Mouse (Mus musculus) MEL (cell line): ENCODE results near the gene Kcnj4. TPM values are rescaled to one million over a fixed set of nuclear protein-coding genes. Genes with fewer than 3 reads are reported as not detected.

Experiments used
- DNase-seq: peaks from one replicate; pipeline ENCODE4 v3.0.0; 2011; ENCODE audit warnings: low read depth, low spot score
- H3K27ac ChIP-seq: 2 replicates; pipeline ENCODE4 v1.5.1; 2012; ENCODE audit warnings: low read depth, mild to moderate bottlenecking, control low read depth, low read length, moderate library complexity; ENCODE audit not compliant: control insufficient read depth
- H3K27me3 ChIP-seq, 2 experiments: fragments of 150-350 bp in 1 of 2; sonication (generic) in 1 of 2; 2 replicates each; pipeline ENCODE4 v1.6.1; 2012; ENCODE audit warnings: low read length in 2 of 2, mild to moderate bottlenecking in 2 of 2, improper control_type of control experiment in 1 of 2, moderate library complexity in 1 of 2; ENCODE audit not compliant: insufficient read depth in 2 of 2, control insufficient read depth in 1 of 2
- H3K36me3 ChIP-seq, 2 experiments: 2 replicates each; pipeline ENCODE4 v1.6.1; 2012 to 2014; ENCODE audit warnings: low read length in 2 of 2, improper control_type of control experiment in 1 of 2, inconsistent platforms in 1 of 2, mild to moderate bottlenecking in 1 of 2; ENCODE audit not compliant: insufficient read depth in 2 of 2, control insufficient read depth in 1 of 2
- H3K4me1 ChIP-seq, 2 experiments: fragments of 150-350 bp in 1 of 2; sonication (generic) in 1 of 2; 2 replicates each; pipeline ENCODE4 v1.6.1; 2012; ENCODE audit warnings: low read length in 2 of 2, improper control_type of control experiment in 1 of 2, mild to moderate bottlenecking in 1 of 2; ENCODE audit not compliant: insufficient read depth in 2 of 2, control insufficient read depth in 1 of 2
- H3K4me3 ChIP-seq, 2 experiments: fragments of 150-350 bp in 1 of 2; sonication (generic) in 1 of 2; 2 replicates each; pipeline ENCODE4 v1.5.1; 2012; ENCODE audit warnings: low read depth in 2 of 2, low read length in 2 of 2, mild to moderate bottlenecking in 2 of 2, moderate library complexity in 2 of 2, control low read depth in 1 of 2, improper control_type of control experiment in 1 of 2; ENCODE audit not compliant: control insufficient read depth in 1 of 2, insufficient read depth in 1 of 2
- H3K79me2 ChIP-seq: 2 replicates; pipeline ENCODE4 v1.6.1; 2012; ENCODE audit warnings: mild to moderate bottlenecking, low read length, moderate library complexity; ENCODE audit not compliant: control insufficient read depth, poor library complexity, insufficient read depth
- H3K9ac ChIP-seq: 2 replicates; pipeline ENCODE4 v1.6.1; 2012; ENCODE audit warnings: low read depth, mild to moderate bottlenecking, control low read depth, low read length, moderate library complexity; ENCODE audit not compliant: control insufficient read depth, poor library complexity, severe bottlenecking
- H3K9me3 ChIP-seq: fragments of 150-350 bp; sonication (generic); replicated peaks from 2 replicates; pipeline ENCODE4 v1.6.1; 2012; ENCODE audit warnings: mild to moderate bottlenecking, low read length, improper control_type of control experiment, moderate library complexity; ENCODE audit not compliant: insufficient read depth
- CHD2 ChIP-seq: IDR thresholded peaks from 2 replicates; pipeline ENCODE4 v1.6.1; 2011; ENCODE audit warnings: low read length, improper control_type of control experiment
- E2F4 ChIP-seq: IDR thresholded peaks from 2 replicates; pipeline ENCODE4 v1.6.1; 2011; ENCODE audit warnings: low read depth, low read length, improper control_type of control experiment, borderline replicate concordance
- ELF1 ChIP-seq: IDR thresholded peaks from 2 replicates; pipeline ENCODE4 v1.6.1; 2014; ENCODE audit warnings: low read depth, mild to moderate bottlenecking, inconsistent platforms, low read length, improper control_type of control experiment, moderate library complexity
- ETS1 ChIP-seq: IDR thresholded peaks from 2 replicates; pipeline ENCODE4 v1.6.1; 2012; ENCODE audit warnings: low read depth, mild to moderate bottlenecking, inconsistent platforms, low read length, improper control_type of control experiment, moderate library complexity
- GABPA ChIP-seq: IDR thresholded peaks from 2 replicates; pipeline ENCODE4 v1.6.1; 2012; ENCODE audit warnings: low read depth, mild to moderate bottlenecking, inconsistent platforms, low read length, improper control_type of control experiment, moderate library complexity
- GATA1 ChIP-seq: IDR thresholded peaks from 2 replicates; pipeline ENCODE4 v1.6.1; 2011; ENCODE audit warnings: low read depth, low read length, improper control_type of control experiment
- JUND ChIP-seq: IDR thresholded peaks from 2 replicates; pipeline ENCODE4 v1.6.1; 2011; ENCODE audit warnings: low read depth, mild to moderate bottlenecking, improper control_type of control experiment, low read length
- KAT2A ChIP-seq: conservative IDR thresholded peaks from 2 replicates; pipeline ENCODE4 v1.6.1; 2012; ENCODE audit warnings: low read depth, low read length, improper control_type of control experiment, inconsistent platforms
- MAFK ChIP-seq: IDR thresholded peaks from 2 replicates; pipeline ENCODE4 v1.6.1; 2011; ENCODE audit warnings: low read depth, mild to moderate bottlenecking, low read length, improper control_type of control experiment, borderline replicate concordance
- MAX ChIP-seq: IDR thresholded peaks from 2 replicates; pipeline ENCODE4 v1.6.1; 2011; ENCODE audit warnings: low read length, improper control_type of control experiment
- MAZ ChIP-seq: IDR thresholded peaks from 2 replicates; pipeline ENCODE4 v1.6.1; 2012; ENCODE audit warnings: low read depth, mild to moderate bottlenecking, inconsistent platforms, low read length, improper control_type of control experiment
- MXI1 ChIP-seq: IDR thresholded peaks from 2 replicates; pipeline ENCODE4 v1.6.1; 2011; ENCODE audit warnings: mild to moderate bottlenecking, low read depth, low read length, improper control_type of control experiment
- MYB ChIP-seq: IDR thresholded peaks from 2 replicates; pipeline ENCODE4 v1.6.1; 2011; ENCODE audit warnings: mild to moderate bottlenecking, low read depth, low read length, improper control_type of control experiment
- MYC ChIP-seq: IDR thresholded peaks from 2 replicates; pipeline ENCODE4 v1.6.1; 2011; ENCODE audit warnings: low read depth, mild to moderate bottlenecking, low read length, improper control_type of control experiment, moderate library complexity
- NELFE ChIP-seq: IDR thresholded peaks from 2 replicates; pipeline ENCODE4 v1.6.1; 2011; ENCODE audit warnings: low read depth, low read length, improper control_type of control experiment
- POLR2AphosphoS2 ChIP-seq: IDR thresholded peaks from 2 replicates; pipeline ENCODE4 v1.6.1; 2011; ENCODE audit warnings: low read length, improper control_type of control experiment
- POLR2AphosphoS5 ChIP-seq: IDR thresholded peaks from 2 replicates; pipeline ENCODE4 v1.6.1; 2012; ENCODE audit warnings: low read depth, borderline replicate concordance, mild to moderate bottlenecking, inconsistent platforms, low read length, moderate library complexity, mixed read lengths
- RAD21 ChIP-seq: IDR thresholded peaks from 2 replicates; pipeline ENCODE4 v1.6.1; 2011; ENCODE audit warnings: mild to moderate bottlenecking, low read depth, low read length, improper control_type of control experiment
- SIN3A ChIP-seq: IDR thresholded peaks from 2 replicates; pipeline ENCODE4 v1.6.1; 2012; ENCODE audit warnings: low read length, improper control_type of control experiment, inconsistent platforms
- SMC3 ChIP-seq: IDR thresholded peaks from 2 replicates; pipeline ENCODE4 v1.6.1; 2011; ENCODE audit warnings: low read depth, low read length, improper control_type of control experiment
- TAL1 ChIP-seq: IDR thresholded peaks from 2 replicates; pipeline ENCODE4 v1.6.1; 2012; ENCODE audit warnings: mild to moderate bottlenecking, inconsistent platforms, low read length, moderate library complexity, mixed read lengths
- TCF12 ChIP-seq: IDR thresholded peaks from 2 replicates; pipeline ENCODE4 v1.6.1; 2014; ENCODE audit warnings: low read depth, mild to moderate bottlenecking, inconsistent platforms, low read length, improper control_type of control experiment, moderate library complexity
- UBTF ChIP-seq: IDR thresholded peaks from 2 replicates; pipeline ENCODE4 v1.6.1; 2012; ENCODE audit warnings: low read depth, mild to moderate bottlenecking, inconsistent platforms, low read length, improper control_type of control experiment, moderate library complexity, borderline replicate concordance; ENCODE audit not compliant: insufficient read depth
- ZKSCAN1 ChIP-seq: IDR thresholded peaks from 2 replicates; pipeline ENCODE4 v1.6.1; 2012; ENCODE audit warnings: low read depth, mild to moderate bottlenecking, inconsistent platforms, low read length, improper control_type of control experiment, moderate library complexity
- ZMIZ1 ChIP-seq: IDR thresholded peaks from 2 replicates; pipeline ENCODE4 v1.6.1; 2012; ENCODE audit warnings: low read depth, mild to moderate bottlenecking, inconsistent platforms, low read length, improper control_type of control experiment, moderate library complexity
- ZNF384 ChIP-seq: IDR thresholded peaks from 2 replicates; pipeline ENCODE4 v1.6.1; 2012; ENCODE audit warnings: low read depth, mild to moderate bottlenecking, inconsistent platforms, low read length, improper control_type of control experiment
- polyA plus RNA-seq, 2 experiments: library from polyadenylated mRNA; stranded (reverse) in 1 of 2; unstranded in 1 of 2; fragments of >175 nt in 1 of 2; fragments of >200 nt in 1 of 2; gene quantifications; 2 replicates each; pipeline versions ENCODE4 v1.2.1 to v1.2.4; 2012; ENCODE audit warnings: low replicate concordance in 2 of 2, low read depth in 1 of 2; ENCODE audit not compliant: insufficient read length in 2 of 2, insufficient read depth in 1 of 2, missing spikeins in 1 of 2
- total RNA-seq: library from RNA; depleted of rRNA; stranded (reverse); fragments of 300-350 nt; gene quantifications from 2 replicates; pipeline ENCODE4 v1.2.3, GENCODE M21; 2012

Kcnj4 gene
- total and polyA plus RNA-seq, 3 experiments: 0.07 TPM; not detected in 2

DNA sequence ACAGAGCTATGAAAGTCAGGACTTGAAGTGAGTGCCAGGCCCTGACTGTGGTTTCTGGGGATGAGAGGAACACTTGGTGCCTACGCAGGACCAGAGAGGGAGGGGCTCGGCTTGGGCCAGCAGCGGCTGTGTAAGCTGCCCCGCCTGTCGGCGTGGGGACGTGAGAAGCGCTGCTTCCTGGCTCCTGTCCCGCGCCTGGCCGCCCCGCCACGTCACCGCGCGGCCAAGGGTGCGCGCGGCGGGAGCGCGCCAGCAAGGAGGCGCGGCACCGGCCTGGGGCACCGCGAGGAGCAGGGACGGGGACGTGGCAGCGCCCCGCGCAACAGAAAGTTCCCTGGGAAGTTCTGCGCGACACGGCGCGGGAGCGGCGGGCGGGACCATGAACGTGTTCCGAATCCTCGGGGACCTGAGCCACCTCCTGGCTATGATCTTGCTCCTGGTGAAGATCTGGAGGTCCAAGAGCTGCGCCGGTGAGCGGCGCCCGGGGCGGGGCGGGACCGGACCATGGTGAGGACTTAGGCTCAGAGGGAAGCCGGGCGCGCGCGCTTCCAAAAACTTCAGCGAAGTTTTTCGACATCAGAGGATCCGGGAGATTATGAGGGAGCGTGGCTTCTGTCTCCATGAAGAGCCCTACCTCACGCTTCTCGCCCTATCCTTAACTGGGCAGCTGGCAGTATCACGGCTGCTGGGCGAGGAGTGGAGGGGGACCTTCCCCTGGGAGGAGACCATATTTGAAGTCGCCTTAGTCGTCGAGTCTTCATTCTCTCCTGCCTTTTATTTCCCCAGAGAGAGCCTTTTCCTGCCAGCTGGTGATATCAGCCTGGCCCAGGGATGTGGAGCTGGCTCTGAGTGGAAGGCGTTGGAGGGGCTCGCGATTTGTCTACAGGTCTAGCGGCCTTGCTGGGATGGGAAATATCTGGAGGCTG is 11.4 kb upstream of the Kcnj4 start, which contains the start of gene Kdelr3 (continued):
- TF ChIP-seq GATA1: no peak
- no peak for TF ChIP-seq RAD21
- no peak for TF ChIP-seq CHD2
- no peak for TF ChIP-seq SMC3
- no peak for TF ChIP-seq E2F4
- TF ChIP-seq POLR2AphosphoS2: peak; percentile 47; the same call in 1 of the 2 replicates
- TF ChIP-seq MAZ: no peak
- no peak for TF ChIP-seq MAX
- TF ChIP-seq ZMIZ1: peak; percentile 53; the same call in 1 of the 2 replicates
- TF ChIP-seq MAFK: no peak
- TF ChIP-seq MXI1: peak; percentile 12; the same call in 1 of the 2 replicates
- TF ChIP-seq ZKSCAN1: no peak
- TF ChIP-seq KAT2A: no peak
- TF ChIP-seq ETS1: no peak
- no peak for TF ChIP-seq MYB
- TF ChIP-seq POLR2AphosphoS5: no peak
- TF ChIP-seq SIN3A: no peak; the same call in 1 of the 2 replicates
- no peak for TF ChIP-seq ELF1
- TF ChIP-seq UBTF: no peak
- no peak for TF ChIP-seq JUND
- TF ChIP-seq GABPA: no peak
- TF ChIP-seq, all 39 proteins: peak for 7

DNA sequence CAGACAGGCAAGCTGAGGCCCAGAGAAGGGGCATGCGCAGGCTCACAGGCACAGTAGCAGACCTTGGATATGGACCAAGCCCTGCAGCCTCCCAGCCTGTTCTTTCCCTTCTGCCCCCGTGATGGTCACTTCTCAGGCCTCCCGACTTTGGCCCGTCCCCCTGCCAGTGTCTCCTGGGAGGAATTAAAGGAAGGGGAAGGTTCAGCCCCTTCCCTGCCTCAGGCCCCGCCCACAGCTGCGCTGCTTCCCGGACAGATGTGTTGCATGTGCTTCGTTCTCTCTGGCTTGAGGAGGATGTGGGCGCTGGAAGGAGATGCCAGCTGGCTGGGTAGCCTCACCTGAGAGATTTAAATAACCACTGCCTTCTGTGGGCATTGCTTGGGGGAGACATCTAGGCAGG is 8.9 kb upstream of the Kcnj4 start:
- no peaks in the 10 kb centered on the region for H3K79me2 ChIP-seq
- no peak for DNase-seq
- H3K4me3 ChIP-seq: no peak overlapping the region
- H3K4me1 ChIP-seq: peaks cover 0 to 12% of the 10 kb centered on the region in 2 experiments; a peak in 3 of 4 replicates
- no peak for TF ChIP-seq GATA1
- TF ChIP-seq TCF12: no peak
- TF ChIP-seq ELF1: no peak
- TF ChIP-seq MAX: no peak
- no peak for TF ChIP-seq NELFE
- TF ChIP-seq ETS1: no peak
- no peak for TF ChIP-seq TAL1
- no peak for TF ChIP-seq ZNF384
- TF ChIP-seq MXI1: no peak
- TF ChIP-seq MYC: no peak
- no peak overlapping the region for H3K27ac ChIP-seq
- H3K9ac ChIP-seq: no peak overlapping the region
- no peaks in the 10 kb centered on the region for H3K9me3 ChIP-seq
- peaks cover 0 to under 1% of the 10 kb centered on the region in 2 experiments; a peak in 1 of 4 replicates for H3K36me3 ChIP-seq
- no peaks in the 10 kb centered on the region for H3K27me3 ChIP-seq
